Mouse (Mus musculus) layer of hippocampus, postnatal 36 days (tissue): ENCODE data around the gene Jade3. TPM values are rescaled to one million over a fixed set of nuclear protein-coding genes. Genes with fewer than 3 reads are reported as not detected.

ENCODE experiments used
- DNase-seq, 2 experiments: peaks; one replicate each; pipeline ENCODE4 v3.0.0; 2022
- total RNA-seq, 2 experiments: library from RNA; stranded (reverse); gene quantifications; 2 replicates each; pipeline ENCODE4 v1.2.3; 2021

The Jade3 gene
- total RNA-seq, 2 experiments from 2014 or later, result 7.0 to 9.2 TPM

DNA sequence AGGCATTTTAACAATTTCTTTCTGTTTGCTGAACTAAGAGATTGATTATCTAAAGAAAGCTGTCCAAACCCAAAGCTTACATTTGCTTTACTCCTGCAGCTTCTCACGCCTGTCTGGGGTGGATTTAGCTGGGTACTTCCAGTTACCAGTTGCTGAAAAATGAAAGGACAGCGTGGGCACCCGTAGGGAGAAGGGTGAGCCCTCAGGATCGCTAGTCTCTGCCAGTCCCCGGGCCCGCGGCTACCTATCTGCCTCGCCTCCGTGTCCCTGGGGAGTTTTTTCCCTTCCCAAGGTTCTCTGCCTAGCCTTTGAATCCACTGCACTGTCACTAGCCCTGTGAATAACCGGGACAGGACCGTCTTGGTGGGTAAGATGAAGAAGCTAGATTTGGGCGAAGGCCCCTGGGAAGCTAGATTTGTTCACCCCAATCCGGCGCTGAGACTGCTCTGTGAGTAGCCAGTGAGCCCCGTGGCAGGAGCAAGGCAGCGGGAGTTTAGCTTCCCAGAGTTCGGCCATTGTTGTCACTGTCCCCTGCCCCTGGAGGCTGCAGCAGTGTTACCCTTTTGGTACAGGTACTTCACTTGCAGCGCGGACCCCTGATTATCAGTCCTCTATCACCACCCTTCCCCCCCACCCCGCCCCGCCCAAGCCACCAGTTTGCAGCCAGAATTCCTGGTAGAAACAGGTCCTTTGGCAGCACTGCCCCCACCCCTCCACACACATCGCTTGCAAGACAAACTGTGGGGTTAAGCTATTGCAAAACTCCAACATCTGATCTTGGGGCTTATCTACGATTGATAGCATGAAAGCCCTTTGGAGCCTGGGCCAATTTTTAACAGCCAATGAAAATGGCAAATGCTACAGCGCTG lies 122.8 kb downstream of the Jade3 start:
- peak in 1 of 2 experiments; percentile 4 for DNase-seq

DNA sequence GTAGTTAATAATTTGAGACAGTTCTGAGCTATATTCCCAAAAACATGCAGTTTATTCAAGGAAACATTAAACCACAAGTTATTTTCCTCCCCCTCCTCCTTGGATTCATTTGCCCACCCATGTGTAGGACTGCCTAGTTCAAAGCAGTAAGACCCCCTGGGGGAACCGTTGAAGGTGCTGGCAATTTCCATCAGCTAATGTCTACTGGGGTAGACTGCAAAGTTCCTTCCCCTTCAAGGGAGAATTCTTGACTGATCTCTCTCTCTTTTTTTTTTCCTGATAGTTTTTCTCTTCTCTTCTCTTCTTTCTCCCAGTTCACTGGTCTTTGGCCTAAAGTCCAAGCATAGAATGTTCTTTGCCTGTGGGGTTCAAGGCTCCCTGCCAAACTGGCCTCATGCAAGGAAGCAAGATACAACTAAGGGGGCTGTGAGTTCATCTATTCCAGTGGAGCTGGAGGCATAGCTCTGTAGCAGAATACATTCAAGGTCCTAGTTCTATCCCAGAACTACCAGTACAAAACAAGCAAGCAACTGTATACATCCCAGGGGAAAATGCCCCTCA lies 123.5 kb downstream of the Jade3 start:
- no peak for DNase-seq

DNA sequence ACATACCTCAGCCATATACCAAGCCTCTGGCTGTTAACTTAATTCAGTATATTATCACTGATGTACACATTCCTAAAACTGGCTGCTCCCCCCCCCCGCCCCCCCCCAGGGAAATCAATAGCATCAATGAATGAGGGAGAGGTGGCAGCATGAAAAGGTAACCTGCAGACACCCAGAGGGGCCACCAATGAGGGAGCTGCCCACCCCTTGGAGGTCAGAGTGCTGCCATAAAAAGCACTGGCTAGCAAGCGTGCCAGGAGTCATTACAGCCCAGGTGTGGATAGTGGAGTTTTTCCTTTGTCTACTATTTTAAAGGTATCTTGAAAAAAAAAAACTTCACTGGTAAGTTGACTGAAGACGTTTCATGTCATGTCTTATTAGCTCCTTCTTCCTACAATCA lies 124.0 kb downstream of the Jade3 start, which contains the start of gene Rgn:
Gene Rgn (plus strand): TSS at position 256 of the 400 bp plus-strand sequence.
- no peak for DNase-seq

DNA sequence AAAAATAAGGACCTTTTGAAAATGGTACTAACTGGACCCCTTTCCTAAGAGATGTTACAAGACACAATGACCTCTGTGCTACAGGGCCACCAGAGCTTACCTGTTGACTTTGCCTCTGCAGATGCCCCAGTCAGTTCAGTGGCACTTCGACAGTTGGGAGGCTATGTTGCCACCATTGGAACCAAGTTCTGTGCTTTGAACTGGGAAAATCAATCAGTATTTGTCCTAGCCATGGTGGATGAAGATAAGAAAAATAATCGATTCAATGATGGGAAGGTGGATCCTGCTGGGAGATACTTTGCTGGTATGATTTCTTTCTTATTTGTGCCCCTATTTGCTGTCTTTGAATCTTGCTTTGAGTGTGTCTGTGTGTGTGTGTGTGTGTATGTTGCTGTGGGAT lies 126.7 kb downstream of the Jade3 start:
- no peak for DNase-seq

DNA sequence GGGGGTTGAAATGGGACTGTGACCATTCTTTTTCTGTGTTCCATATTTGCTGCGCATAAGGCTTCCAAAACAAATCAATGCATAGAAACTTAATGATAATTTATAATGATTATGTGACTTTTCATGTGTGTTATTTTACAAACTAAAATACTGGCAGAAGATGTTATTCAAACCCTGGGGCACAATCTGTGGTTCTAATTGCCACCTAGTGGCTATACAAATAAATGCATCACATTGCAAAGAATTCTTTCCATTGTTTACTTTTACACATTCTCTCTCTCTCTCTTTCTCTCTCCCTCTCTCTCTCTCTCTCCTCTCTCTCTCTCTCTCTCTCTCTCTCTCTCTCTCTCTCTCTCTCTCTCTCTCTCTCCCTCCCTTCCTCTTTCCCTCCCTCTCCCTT lies 136.4 kb downstream of the Jade3 start:
- DNase-seq, result no peak

DNA sequence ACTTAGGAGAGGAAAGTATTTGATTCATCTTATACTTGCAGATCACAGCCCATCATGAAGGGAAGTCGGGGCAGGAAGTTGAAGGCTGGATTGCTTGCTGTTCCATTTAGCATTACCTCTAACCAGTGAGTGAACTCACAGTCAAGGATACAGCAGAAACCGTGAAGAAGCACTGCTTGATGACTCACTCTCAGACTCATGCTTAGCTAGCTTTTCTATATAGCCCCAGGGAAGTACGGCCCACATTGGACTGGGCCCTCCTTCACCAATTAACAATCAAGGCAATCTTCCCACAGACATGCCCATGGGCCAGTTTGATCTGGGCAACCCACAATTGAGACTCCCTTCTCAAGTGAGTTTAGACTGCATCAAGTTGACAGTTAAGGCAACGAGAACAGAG lies 138.5 kb downstream of the Jade3 start:
- DNase-seq, result no peak

Other genes with a start within 250 kb of the Jade3 start
- gene Slc9a7, start 133.9 kb upstream of the Jade3 start, total RNA-seq, result 10 to 100 TPM; 60.7 to 64.0 TPM
- 10 to 100 TPM; 18.1 TPM for gene Rp2, start 61.2 kb upstream of the Jade3 start, total RNA-seq
- under 1 TPM in 1 of 2 experiments, not detected in 1; 0.35 TPM for gene Rgn, start 124.1 kb downstream of the Jade3 start, total RNA-seq
- 10 to 100 TPM; 51.1 to 53.9 TPM for gene Rbm10, start 191.8 kb downstream of the Jade3 start, total RNA-seq
- 100 to 1,000 TPM; 150 to 162 TPM for gene Ndufb11, start 191.9 kb downstream of the Jade3 start, total RNA-seq
- 100 to 1,000 TPM; 373 to 384 TPM for gene Uba1, start 232.6 kb downstream of the Jade3 start, total RNA-seq